Mouse (Mus musculus): ENCODE results near the gene Fam187a. TPM values are rescaled to one million over a fixed set of nuclear protein-coding genes. Genes with fewer than 3 reads are reported as not detected.

Fam187a gene
- total RNA-seq, 2 experiments from 2014 or later: 0.22 to 0.36 TPM

Other genes with a start within 250 kb of the Fam187a start
- not detected for gene Meioc, start 221.5 kb upstream of the Fam187a start, total RNA-seq (2021)
- gene Ccdc43, start 187.4 kb upstream of the Fam187a start, total RNA-seq (2021): 10 to 100 TPM; 24.0 to 30.1 TPM
- 100 to 1,000 TPM; 117 to 129 TPM for gene Adam11, start 123.7 kb upstream of the Fam187a start, total RNA-seq (2021)
- 10 to 100 TPM; 12.9 to 13.0 TPM for gene Gjc1, start 65.5 kb upstream of the Fam187a start, total RNA-seq (2021)
- gene Higd1b, start 49.3 kb upstream of the Fam187a start, total RNA-seq (2021): 1 to 10 TPM; 8.2 to 9.3 TPM
- 100 to 1,000 TPM; 111 to 113 TPM for gene Eftud2, start 4.2 kb upstream of the Fam187a start, total RNA-seq (2021)
- 1 to 10 TPM; 2.0 to 2.1 TPM for gene Ccdc103, start 4.0 kb upstream of the Fam187a start, total RNA-seq (2021)
- 100 to 1,000 TPM in 1 of 2 experiments, 10 to 100 TPM in 1; 96.5 to 141 TPM for gene Gfap, start 15.7 kb downstream of the Fam187a start, total RNA-seq (2021)
- under 1 TPM; 0.57 to 0.93 TPM for gene Kif18b, start 40.0 kb downstream of the Fam187a start, total RNA-seq (2021)
- gene C1ql1, start 61.5 kb downstream of the Fam187a start, total RNA-seq (2021): 10 to 100 TPM; 20.7 to 25.2 TPM
- 100 to 1,000 TPM; 105 to 107 TPM for gene Nmt1, start 143.0 kb downstream of the Fam187a start, total RNA-seq (2021)
- 10 to 100 TPM; 90.2 to 93.2 TPM for gene Dcakd, start 143.2 kb downstream of the Fam187a start, total RNA-seq (2021)
- 10 to 100 TPM; 14.1 to 14.7 TPM for gene Plcd3, start 216.5 kb downstream of the Fam187a start, total RNA-seq (2021)
- 10 to 100 TPM; 71.3 to 71.5 TPM for gene Acbd4, start 216.5 kb downstream of the Fam187a start, total RNA-seq (2021)
- gene Hexim1, start 231.1 kb downstream of the Fam187a start, total RNA-seq (2021): 10 to 100 TPM; 43.7 to 45.4 TPM
- gene Hexim2, start 247.3 kb downstream of the Fam187a start, total RNA-seq (2021): 10 to 100 TPM; 15.4 TPM

Data from left cerebral cortex, postnatal 14 days (tissue).